Mouse (Mus musculus) left cerebral cortex, adult 11 months (tissue): ENCODE measurements around the gene Fntb.
A peak's percentile ranks its signal among the peaks of the same experiment; 100 is the strongest.
"Not testable (repeated sequence)": the region's sequence is repeated elsewhere in the genome, so short reads cannot be mapped to it uniquely, and the experiment has no call there.

ENCODE experiments used
- DNase-seq: peaks from one replicate; pipeline ENCODE4 v3.0.0; 2022; ENCODE audit warnings: low spot score

Fntb gene

GRCm38 (mm10) chr12:76765354-76765851 lies at the start of gene Fntb, which contains the start of gene Churc1:
Gene Fntb, plus strand, starts transcription at chr12:76765589.
Gene Churc1, plus strand, starts transcription at chr12:76765538.
- peak; percentile 81 for DNase-seq

- DNase-seq, result no peak
Measured at GRCm38 (mm10) chr12:76718384-76718783, 47.0 kb upstream of the Fntb start.

DNA sequence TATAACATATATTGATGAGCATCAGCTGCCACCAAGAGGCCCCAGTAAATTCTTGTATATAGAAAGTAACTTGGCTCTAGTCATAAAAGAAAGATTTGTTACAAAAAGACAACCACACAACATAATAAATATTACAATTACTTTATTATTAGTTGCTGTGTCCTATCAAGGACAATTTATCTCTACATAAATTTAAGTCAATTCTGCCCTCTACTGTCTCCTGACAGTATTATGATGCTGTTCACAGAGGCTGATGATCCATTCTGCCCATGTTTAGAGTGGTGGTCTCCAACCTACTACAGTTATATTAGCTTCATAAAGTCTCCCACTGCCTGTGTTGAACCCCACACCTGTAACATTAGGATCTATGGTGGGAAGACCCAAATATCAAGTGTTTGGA lies 44.8 kb upstream of the Fntb start:
- DNase-seq, result no peak

DNA sequence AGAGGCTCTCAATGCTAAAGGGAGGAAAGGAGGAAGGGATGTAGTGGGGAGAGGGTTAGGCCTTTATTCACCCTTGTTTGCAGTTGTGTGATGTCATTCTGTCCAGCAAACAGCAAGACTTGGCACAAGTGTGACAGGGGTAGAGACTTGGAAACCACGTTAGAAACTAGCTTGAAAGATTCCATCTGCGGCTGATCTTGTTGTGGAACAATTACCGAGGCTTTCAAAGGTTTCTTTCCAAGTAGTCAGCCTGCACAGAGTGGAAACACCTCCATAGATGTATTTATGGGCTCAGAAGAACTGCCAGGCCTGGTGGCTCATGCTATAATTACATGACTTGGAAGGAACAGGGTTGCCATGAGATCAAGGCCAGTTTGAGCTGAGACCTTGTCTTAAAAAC lies 43.4 kb upstream of the Fntb start:
- DNase-seq, result no peak

GRCm38 (mm10) chr12:76727955-76728354 lies 37.4 kb upstream of the Fntb start:
- DNase-seq, result no peak

GRCm38 (mm10) chr12:76750866-76751459 lies 14.4 kb upstream of the Fntb start:
- DNase-seq, result no peak

- peak; percentile 75 for DNase-seq
Measured at GRCm38 (mm10) chr12:76752652-76753318, 12.6 kb upstream of the Fntb start.

GRCm38 (mm10) chr12:76765901-76766630 lies 677 bp downstream of the Fntb start:
- no peak for DNase-seq

DNA sequence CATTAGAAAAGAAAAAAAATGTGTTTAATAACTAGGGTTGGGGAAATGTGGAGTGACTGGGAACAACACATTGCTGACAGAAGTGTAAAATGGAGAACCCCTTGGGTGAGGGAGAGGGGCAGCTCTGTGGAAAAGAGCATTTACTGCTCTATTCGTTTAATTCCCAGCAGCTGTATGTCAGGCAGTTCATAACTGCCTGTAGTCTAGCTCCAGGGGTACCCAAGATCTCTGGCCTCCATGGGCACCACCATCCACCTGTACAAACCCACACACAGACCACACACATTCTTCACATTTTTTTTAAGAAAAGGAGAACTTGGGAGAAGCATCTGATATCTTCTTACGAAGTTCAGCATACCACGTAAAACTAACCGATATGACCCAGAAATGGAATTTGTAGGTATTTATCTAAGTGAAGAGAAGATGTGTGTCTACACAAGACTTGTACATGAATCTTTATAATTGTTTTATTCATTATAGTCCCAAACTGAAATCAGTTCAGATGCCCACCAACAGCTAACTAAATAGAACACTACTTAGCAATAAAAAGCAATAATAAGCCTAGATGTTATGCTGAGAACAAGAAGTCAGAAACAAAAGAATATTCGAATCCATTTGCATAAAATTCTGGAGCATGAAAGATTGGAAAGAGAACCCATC lies 5.6 kb downstream of the Fntb start:
- DNase-seq, result no peak

GRCm38 (mm10) chr12:76771540-76771939 lies 6.2 kb downstream of the Fntb start:
- DNase-seq, result no peak

GRCm38 (mm10) chr12:76774652-76775051 lies 9.3 kb downstream of the Fntb start:
- DNase-seq, result no peak

DNA sequence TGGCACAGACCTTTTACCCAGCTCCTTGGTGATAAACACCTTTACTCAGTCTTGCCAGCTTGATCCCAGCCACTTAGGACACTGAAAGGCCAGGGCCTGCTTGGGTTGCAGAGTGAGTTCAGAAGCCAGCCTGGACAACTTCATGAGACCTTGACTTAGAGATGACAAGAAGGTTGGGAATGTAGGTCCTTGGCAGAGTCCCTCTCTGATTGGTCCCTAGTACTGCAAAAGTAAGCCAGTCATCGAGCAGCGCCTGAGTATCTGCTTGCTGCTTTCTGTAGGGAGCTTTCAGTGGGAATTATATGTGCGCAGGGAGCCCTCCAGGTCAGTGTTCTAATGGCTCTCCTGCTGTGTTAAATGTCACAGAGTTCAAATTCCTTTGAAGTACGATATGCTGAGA lies 9.7 kb downstream of the Fntb start:
- DNase-seq, result no peak

DNA sequence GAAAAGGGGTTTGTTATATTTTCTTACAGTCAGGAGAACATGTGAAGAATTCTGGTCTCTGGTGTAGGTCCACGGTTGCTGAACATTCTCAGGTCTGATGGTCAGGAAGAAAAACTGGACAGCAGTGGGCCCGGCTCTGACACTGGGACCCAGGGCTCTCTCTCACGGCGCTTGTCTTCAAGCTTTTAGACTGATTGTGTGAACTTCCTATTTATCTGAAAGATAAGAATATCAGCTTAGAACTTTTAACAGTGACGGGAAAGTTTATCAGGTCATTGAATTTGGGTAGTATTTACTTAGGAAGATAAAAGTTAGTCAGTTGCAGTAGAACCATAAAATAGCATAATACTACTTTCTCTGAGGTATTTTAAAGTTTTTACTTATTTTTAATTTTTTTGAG lies 11.5 kb downstream of the Fntb start:
- no peak for DNase-seq

GRCm38 (mm10) chr12:76777845-76778244 lies 12.5 kb downstream of the Fntb start:
- no peak for DNase-seq

GRCm38 (mm10) chr12:76778305-76779083 lies 13.1 kb downstream of the Fntb start:
- no peak for DNase-seq

DNA sequence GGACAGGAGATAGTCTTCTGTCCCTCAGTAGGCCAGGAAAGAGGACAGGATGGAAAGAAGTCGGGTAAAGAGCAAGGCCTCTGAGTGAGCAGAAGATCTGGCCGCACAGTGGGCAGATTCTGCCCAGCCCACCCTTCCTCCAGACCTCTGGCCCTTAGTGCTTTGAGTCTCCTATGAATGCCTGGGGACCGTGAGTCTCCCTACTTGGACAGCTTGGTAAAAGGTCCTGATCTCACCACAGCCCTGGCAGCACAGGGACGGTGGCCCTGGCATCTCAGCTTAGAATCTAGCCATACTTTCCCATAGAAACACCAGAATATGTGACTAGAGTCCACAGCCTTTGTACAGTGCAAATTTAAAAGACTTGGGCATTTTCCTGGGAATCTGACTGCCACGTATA lies 14.6 kb downstream of the Fntb start:
- no peak for DNase-seq

GRCm38 (mm10) chr12:76780639-76781468 lies 15.5 kb downstream of the Fntb start:
- DNase-seq, result no peak

GRCm38 (mm10) chr12:76784056-76784619 lies 18.7 kb downstream of the Fntb start:
- no peak for DNase-seq

GRCm38 (mm10) chr12:76790446-76791084 lies 25.2 kb downstream of the Fntb start:
- no peak for DNase-seq

GRCm38 (mm10) chr12:76792540-76792939 lies 27.2 kb downstream of the Fntb start:
- not testable (repeated sequence) for DNase-seq
